Mouse (Mus musculus) embryonic facial prominence, embryonic 10.5 days (tissue): Measurements from ENCODE around the gene Gm45521. TPM values are rescaled to one million over a fixed set of nuclear protein-coding genes. Genes with fewer than 3 reads are reported as not detected.

Experiments used
- DNase-seq: peaks from one replicate; pipeline ENCODE4 v3.0.0-alpha.2; 2017; ENCODE audit warnings: low spot score
- H3K27ac ChIP-seq: fragments of 300-500 bp; sonication (generic); replicated peaks from 2 replicates; pipeline ENCODE4 v1.5.1; 2016; ENCODE audit warnings: mild to moderate bottlenecking
- H3K27me3 ChIP-seq: fragments of 300-500 bp; sonication (generic); replicated peaks from 2 replicates; pipeline ENCODE4 v1.6.1; 2016; ENCODE audit warnings: low read depth, mild to moderate bottlenecking; ENCODE audit not compliant: poor library complexity, severe bottlenecking
- H3K36me3 ChIP-seq: fragments of 300-500 bp; sonication (generic); replicated peaks from 2 replicates; pipeline ENCODE4 v1.6.1; 2016; ENCODE audit warnings: mild to moderate bottlenecking, moderate library complexity
- H3K4me1 ChIP-seq: fragments of 300-500 bp; sonication (generic); 2 replicates; pipeline ENCODE4 v1.6.1; 2016
- H3K4me3 ChIP-seq: fragments of 300-500 bp; sonication (generic); 2 replicates; pipeline ENCODE4 v1.5.1; 2016; ENCODE audit warnings: mild to moderate bottlenecking, moderate library complexity
- H3K9me3 ChIP-seq: fragments of 300-500 bp; sonication (generic); 2 replicates; pipeline ENCODE4 v1.6.1; 2016; ENCODE audit warnings: mild to moderate bottlenecking
- WGBS: fragments of 180-500 bp; shearing (Covaris S2); methylation state at CpG from one replicate; pipeline ENCODE4 v1.1.7; 2016; 5-methylcytosine and 5-hydroxymethylcytosine counted together
- polyA plus RNA-seq: library from polyadenylated mRNA; unstranded; fragments of >200 nt; fragmentation: Nextera tagmentation; extraction: Ambion mirVana; gene quantifications from 2 replicates; pipeline ENCODE4 v1.2.1, GENCODE M21; 2016

Gene Gm45521
- polyA plus RNA-seq, 1 experiment from 2014 or later = not detected

DNA sequence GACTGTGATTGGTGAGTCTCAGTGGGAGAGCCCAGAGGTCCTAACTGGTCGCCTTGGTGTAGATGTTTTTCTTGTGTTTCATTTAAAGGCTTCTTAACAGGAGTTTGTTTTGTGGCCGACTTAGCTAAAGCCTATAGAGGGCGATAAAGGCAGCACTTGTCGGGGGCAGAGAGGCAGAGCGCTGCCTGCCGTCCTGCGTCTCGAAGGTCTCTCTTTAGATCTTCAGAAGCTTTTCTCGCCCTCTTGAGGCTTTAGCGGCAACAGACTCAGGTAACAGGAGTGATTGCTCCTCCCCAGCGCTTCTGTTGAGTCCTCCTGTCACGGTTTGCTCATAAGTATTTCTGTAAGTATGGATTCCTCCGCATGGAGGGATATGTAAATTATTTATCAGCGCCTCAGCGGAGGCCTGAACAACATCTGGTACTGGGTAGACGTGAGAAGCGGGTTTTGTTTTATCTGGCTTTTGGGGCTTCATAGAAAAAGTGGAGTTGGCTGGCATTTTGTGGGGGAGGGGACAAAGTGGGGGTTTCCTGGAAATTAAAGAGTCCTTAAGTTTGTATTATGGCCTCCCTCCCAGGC lies 19.9 kb upstream of the Gm45521 start:
- Histone ChIP-seq H3K4me1 (peaks cover 6% of the 10 kb centered on the region; the same call in 1 of the 2 replicates), H3K9me3 (no peaks in the 10 kb centered on the region), H3K4me3 (no peak overlapping the region), H3K27me3 (no peaks in the 10 kb centered on the region), H3K27ac (no peak overlapping the region), H3K36me3 (peaks cover 72% of the 10 kb centered on the region)
- DNase-seq = peak; percentile 54
- WGBS = 25% methylated on average over 17 of the region's 17 CpGs

DNA sequence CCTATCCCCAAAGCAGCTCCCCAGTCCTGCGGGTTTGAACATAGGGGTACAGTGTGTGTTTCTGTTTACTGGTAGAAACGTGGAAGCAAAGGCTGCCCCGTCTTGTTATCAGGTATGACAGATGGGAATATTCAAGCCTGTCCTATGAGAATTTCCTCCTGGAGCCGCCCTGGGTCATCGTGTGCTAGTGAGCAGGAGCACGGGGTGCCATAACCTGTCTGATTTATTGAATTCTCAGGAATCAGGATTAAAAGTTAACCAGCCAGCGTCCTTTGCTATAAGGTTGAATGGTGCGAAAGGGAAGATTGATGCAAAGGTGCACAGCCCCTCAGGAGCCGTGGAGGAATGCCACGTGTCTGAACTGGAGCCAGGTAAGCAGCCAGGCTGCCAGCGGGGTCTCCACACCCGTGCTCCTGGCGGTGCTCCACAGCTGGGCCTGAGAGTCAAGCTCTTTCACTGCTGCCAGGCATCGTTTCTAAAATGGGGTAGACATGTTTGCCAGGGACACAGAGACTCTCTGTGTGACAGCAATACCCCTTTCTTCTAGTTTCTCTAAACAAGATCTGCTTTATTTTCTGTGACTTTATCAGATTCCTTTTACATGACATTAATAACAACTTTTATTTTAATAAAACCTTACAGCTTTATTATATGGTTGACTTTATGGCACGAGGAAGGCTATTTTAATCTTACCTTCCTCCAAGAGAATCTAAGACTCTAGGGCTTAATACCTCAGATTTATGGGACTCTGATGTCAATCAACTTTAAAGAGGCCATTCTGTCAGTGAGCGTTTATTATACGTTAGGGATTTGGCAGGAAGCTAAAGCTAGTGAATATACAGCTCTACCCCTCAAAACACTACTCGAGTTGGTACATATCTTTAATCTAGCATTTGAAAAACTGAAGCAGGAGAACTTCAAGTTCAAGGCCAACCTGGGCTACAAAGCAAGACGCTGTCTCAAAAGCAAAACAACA lies 18.0 kb upstream of the Gm45521 start:
- H3K27me3 ChIP-seq = no peaks in the 10 kb centered on the region
- H3K9me3 ChIP-seq = no peaks in the 10 kb centered on the region
- WGBS = 92% methylated on average over 19 of the region's 19 CpGs
- no peak for DNase-seq
- no peak overlapping the region for H3K27ac ChIP-seq
- no peak overlapping the region for H3K4me3 ChIP-seq
- H3K4me1 ChIP-seq = peaks cover 11% of the 10 kb centered on the region
- peaks cover 72% of the 10 kb centered on the region for H3K36me3 ChIP-seq

DNA sequence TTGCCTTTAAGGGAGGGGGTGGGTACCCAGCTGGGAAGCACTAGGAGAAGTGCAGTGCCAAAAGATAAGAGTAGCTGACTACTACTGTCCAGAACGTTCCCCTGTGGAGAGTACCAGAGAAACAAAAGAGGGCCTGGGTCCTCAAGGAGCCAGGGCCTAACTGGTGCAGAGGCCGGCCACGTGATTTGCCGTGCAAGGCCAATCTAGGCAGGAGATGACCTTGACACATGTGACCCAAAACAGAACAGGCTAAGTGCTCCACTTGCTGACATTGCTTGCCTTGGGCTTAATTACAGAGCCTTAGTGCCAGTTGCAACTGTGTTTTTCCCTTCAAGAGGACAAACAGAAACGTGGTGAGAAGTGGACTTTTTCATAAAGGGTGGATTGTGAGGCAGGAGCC lies 15.7 kb upstream of the Gm45521 start:
- 80% methylated on average over 5 of the region's 5 CpGs for WGBS
- H3K36me3 ChIP-seq = peaks cover 76% of the 10 kb centered on the region
- no peak overlapping the region for H3K27ac ChIP-seq

DNA sequence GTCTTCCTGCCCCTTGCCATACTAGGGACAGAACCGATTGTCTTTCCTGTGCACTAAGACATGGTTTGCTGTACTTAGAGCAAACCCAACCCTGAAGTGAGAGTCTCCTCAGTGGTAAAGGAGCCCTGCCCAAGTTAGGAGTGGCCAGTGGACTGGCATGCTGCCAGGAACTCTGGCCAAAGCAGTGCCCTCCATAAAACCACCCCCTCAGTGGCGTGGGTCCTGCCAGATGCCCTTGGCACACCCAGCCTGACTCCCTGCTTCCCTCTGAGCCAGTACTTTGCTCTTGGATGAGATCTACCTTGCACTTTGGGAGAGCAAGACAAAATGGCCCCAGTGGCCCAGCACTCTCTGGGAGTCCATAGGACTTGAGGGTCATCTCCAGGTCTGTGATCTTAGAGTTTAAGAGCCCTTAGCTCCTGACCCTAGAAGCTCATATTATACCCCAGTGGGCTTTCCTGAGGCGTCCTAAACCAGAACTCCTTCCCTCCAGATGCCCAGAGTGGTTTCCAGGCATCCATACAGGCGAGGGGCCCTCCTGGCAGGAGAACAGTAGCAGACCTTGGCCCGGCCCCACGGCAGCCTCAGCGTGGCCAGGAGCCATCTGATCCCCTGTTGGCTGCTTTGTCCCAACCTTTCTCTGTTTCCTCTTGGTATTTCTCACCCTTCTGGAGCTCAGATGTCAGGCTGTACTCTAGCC lies 13.8 kb upstream of the Gm45521 start:
- DNase-seq = no peak
- H3K27ac ChIP-seq = peak overlapping the region; percentile 8; the same call in 1 of the 2 replicates
- no peaks in the 10 kb centered on the region for H3K9me3 ChIP-seq
- no peak overlapping the region for H3K4me3 ChIP-seq
- peaks cover 79% of the 10 kb centered on the region for H3K36me3 ChIP-seq
- H3K27me3 ChIP-seq = no peaks in the 10 kb centered on the region
- peaks cover 9% of the 10 kb centered on the region; the same call in 1 of the 2 replicates for H3K4me1 ChIP-seq
- WGBS = 81% methylated on average over 7 of the region's 7 CpGs

More for the DNA sequence above, 15.7 kb upstream of the Gm45521 start:
- no peak for DNase-seq
- Histone ChIP-seq H3K4me1 (peaks cover 15% of the 10 kb centered on the region), H3K4me3 (no peak overlapping the region), H3K9me3 (no peaks in the 10 kb centered on the region), H3K27me3 (no peaks in the 10 kb centered on the region)

DNA sequence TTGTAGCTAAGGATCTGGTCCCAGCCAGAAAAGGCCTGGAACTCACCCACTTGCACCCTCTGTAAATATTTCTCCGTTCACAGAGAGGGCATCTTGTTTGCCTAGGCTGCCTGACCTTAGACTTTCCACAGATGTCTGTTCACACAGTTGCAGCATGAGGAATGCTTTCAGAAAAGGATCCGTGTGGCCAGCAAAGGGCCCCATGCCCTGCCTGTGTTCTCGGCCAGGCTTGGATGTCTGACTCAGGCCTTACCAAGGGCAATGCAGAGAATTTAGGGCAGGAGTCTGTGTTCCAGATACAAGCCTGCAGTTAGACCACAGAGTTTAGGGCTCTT lies 13.3 kb upstream of the Gm45521 start:
- Histone ChIP-seq H3K27ac (peak overlapping the region; percentile 8; the same call in 1 of the 2 replicates), H3K4me3 (no peak overlapping the region)
- WGBS = 91% methylated on average over 3 of the region's 3 CpGs

DNA sequence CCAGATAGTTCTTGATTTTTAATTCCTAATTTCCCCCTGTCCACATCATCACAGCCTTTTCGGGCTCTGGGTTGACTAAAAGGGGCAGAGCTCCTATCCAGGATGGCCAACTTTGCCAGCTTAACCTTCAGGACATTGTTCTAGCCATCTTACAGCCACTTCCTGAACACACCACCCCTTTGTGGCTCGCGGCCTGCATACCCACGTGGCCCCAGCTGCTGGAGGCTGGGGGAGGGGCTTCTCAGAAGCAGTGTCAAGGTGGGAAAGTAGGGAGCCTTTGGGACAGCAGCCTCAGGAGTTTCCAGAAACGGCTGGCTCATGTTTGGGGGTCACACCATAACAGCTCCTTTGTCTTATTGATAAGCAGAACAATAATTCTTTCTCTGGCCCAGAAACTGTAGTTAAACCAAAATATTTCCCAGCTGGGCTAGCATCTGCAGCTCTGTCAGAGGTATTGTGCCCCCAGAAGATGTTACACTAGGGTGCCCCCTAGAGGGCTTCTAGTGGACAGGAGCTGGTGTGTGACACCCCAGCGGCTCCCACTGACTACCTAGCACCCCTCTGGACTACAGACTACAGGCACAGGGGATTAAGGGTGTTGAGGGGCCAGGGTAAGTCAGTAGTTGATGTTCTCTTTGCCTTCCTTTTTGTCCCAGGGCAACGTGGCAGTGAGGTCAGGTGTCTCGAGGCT lies 12.6 kb upstream of the Gm45521 start:
- peaks cover 85% of the 10 kb centered on the region for H3K36me3 ChIP-seq
- H3K9me3 ChIP-seq = no peaks in the 10 kb centered on the region
- H3K27me3 ChIP-seq = no peaks in the 10 kb centered on the region
- peak overlapping the region; percentile 40; the same call in 1 of the 2 replicates for H3K27ac ChIP-seq
- no peak for DNase-seq
- H3K4me3 ChIP-seq = no peak overlapping the region
- peaks cover 9% of the 10 kb centered on the region; the same call in 1 of the 2 replicates for H3K4me1 ChIP-seq
- 52% methylated on average over 8 of the region's 8 CpGs for WGBS

More for the DNA sequence above, 13.3 kb upstream of the Gm45521 start:
- H3K36me3 ChIP-seq = peaks cover 82% of the 10 kb centered on the region
- peaks cover 9% of the 10 kb centered on the region; the same call in 1 of the 2 replicates for H3K4me1 ChIP-seq
- no peak for DNase-seq
- no peaks in the 10 kb centered on the region for H3K9me3 ChIP-seq
- no peaks in the 10 kb centered on the region for H3K27me3 ChIP-seq

DNA sequence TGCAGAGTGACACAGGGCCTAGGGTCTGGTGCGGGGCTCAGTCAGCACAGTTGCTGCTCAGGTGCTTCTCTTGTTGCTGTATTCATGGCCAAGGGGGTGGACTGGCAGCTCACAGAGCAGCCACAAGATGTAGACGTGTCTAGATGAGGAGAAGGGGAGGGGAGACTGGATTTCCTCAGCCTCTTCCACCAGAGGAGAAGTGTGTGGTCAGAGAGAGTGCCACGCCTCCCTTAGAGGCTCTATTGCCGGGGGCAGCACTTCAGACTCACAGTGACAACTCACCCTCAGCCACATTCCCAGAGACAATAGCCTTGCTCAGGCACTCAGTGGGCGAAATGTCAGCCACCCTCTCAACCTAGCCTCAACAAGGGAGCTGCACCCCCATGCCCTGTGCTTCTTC lies 11.8 kb upstream of the Gm45521 start:
- Histone ChIP-seq H3K4me3 (no peak overlapping the region), H3K9me3 (no peaks in the 10 kb centered on the region), H3K27ac (no peak overlapping the region), H3K36me3 (peaks cover 86% of the 10 kb centered on the region), H3K4me1 (peaks cover 9% of the 10 kb centered on the region; the same call in 1 of the 2 replicates), H3K27me3 (no peaks in the 10 kb centered on the region)
- 77% methylated on average over 5 of the region's 5 CpGs for WGBS
- no peak for DNase-seq

DNA sequence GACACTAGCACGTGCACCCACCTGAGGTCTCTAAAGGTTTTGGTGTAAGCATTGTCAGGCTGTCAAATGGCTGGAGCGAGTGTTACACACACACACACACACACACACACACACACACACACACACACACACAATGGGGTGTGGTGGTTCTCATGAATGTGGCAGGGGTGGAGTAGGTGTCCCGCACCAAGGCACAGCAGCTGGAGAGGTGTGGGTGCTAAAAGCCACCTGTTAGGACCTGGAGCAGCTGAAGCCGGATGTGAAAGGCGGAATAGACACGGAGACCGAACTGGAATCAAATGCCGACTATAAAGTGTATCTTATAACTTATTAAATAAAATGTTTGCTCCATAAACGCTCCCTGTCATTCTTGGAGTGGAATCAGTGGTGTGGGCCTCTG lies 5.9 kb upstream of the Gm45521 start:
- no peak overlapping the region for H3K4me3 ChIP-seq
- 93% methylated on average over 9 of the region's 9 CpGs for WGBS
- H3K27ac ChIP-seq = no peak overlapping the region
- DNase-seq = no peak
- no peaks in the 10 kb centered on the region for H3K9me3 ChIP-seq
- H3K27me3 ChIP-seq = no peaks in the 10 kb centered on the region
- peaks cover 18% of the 10 kb centered on the region for H3K4me1 ChIP-seq
- peaks cover 45% of the 10 kb centered on the region for H3K36me3 ChIP-seq

DNA sequence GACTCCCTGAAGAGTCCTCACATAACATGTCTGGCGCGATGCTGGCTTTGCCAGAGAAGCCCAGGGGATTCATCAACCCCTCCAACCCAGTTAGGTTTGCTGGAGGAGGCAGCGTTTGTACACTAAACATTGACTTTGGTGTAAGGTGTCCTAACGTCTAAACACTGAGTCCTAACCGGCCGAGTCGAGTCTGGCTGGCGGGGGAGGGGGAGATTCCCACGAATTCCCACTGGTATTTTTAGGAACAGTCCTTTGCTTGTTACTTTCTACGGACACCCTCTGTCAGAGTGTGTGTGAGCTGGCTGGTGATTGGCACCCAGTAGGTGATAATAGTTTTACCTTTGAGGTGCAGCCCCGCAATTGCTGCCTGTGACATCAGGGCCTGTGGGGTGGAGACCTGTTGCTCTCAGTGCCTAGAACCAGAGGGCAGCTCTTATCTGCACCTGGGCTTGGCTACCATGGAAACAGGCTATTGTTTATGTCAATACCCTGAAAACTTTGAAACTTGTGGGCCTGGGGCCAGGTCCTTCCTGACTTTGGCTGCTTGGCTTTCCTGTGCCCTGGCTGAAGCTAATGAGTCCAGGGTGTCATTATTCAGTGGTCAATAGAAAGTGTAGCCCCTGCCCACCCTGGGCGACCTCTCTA lies 4.4 kb upstream of the Gm45521 start:
- Histone ChIP-seq H3K27ac (peak overlapping the region; percentile 57), H3K9me3 (no peaks in the 10 kb centered on the region), H3K36me3 (peaks cover 43% of the 10 kb centered on the region), H3K4me3 (no peak overlapping the region), H3K4me1 (peaks cover 28% of the 10 kb centered on the region), H3K27me3 (no peaks in the 10 kb centered on the region)
- WGBS = 30% methylated on average over 12 of the region's 12 CpGs
- peak; percentile 48 for DNase-seq

DNA sequence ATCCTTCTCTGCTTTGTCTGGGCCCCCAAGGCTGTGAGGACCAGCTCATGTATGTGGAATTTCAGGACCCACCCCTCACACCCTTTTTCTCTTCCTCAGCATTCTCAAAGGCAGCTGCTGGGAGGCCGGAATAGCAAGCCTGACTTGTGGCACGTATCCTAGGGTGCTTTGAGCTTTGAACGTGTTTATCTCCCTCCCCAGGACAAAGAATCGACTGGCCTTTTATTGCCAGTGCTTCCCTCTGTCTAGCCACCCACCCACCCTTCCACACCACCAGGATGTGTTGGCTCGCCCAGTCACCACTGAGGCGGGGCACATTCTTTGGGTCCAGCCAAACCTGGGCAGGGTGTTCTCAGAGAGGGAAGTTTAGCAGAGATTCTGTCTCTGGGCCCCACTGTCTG lies 3.0 kb upstream of the Gm45521 start:
- no peak overlapping the region for H3K27ac ChIP-seq
- 50% methylated on average over 6 of the region's 6 CpGs for WGBS
- peaks cover 30% of the 10 kb centered on the region for H3K36me3 ChIP-seq
- no peak for DNase-seq
- H3K4me1 ChIP-seq = peaks cover 28% of the 10 kb centered on the region
- H3K4me3 ChIP-seq = no peak overlapping the region
- H3K27me3 ChIP-seq = no peaks in the 10 kb centered on the region
- H3K9me3 ChIP-seq = no peaks in the 10 kb centered on the region

DNA sequence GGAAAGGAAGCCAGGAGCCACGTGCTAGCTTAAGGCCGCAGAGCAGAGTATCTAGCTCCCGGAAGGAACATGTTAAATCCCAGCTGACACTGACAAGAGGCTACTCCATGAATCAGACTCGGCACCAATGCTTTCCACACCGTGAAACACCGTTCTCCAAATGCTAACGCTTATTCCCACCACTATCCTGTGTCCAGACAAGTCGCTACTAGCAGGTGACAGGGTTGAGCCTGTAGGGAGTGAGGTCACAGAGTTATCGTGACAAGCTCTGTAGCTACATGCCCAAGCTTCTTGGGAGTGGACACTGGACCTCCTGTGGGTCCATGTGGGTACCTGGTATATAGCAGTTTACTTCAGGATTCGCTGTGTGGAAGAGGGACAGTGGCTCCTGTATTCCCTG lies 661 bp upstream of the Gm45521 start:
- WGBS = 84% methylated on average over 10 of the region's 10 CpGs
- H3K36me3 ChIP-seq = peaks cover 6% of the 10 kb centered on the region; the same call in 1 of the 2 replicates
- H3K4me3 ChIP-seq = no peak overlapping the region
- H3K4me1 ChIP-seq = peaks cover 28% of the 10 kb centered on the region
- no peak overlapping the region for H3K27ac ChIP-seq
- H3K27me3 ChIP-seq = no peaks in the 10 kb centered on the region
- H3K9me3 ChIP-seq = no peaks in the 10 kb centered on the region
- DNase-seq = no peak
